Mouse (Mus musculus): ENCODE measurements around the gene Cadps2. TPM values are rescaled to one million over a fixed set of nuclear protein-coding genes. Genes with fewer than 3 reads are reported as not detected.

Cadps2 gene
- total and polyA plus RNA-seq, 3 experiments: not detected

GRCm38 (mm10) chr6:23260738-23261050 is 578.5 kb downstream of the Cadps2 start:
- in situ Hi-C loops (cut with MboI; ENCODE audit: low pct_ligation_motif_present, low pct_unique_long_range_greater_than_20kb, low sequenced_read_pairs): no loop called here

GRCm38 (mm10) chr6:23260016-23260737 is 579.0 kb downstream of the Cadps2 start:
- TF ChIP-seq MEF2A (IDR thresholded peaks at IDR 0.05; ENCODE audit: borderline replicate concordance, low read depth, low read length) (no peak), SIN3A (IDR thresholded peaks at IDR 0.05; ENCODE audit: low read length) (no peak)
- no peak overlapping the region for H3K4me2 ChIP-seq (ENCODE audit: insufficient read depth, low read depth, poor library complexity, severe bottlenecking)
- H3K9me3 ChIP-seq (replicated peaks; ENCODE audit: low read length): no peaks in the 10 kb centered on the region
- H3K36me3 ChIP-seq (replicated peaks in 1 of 2; ENCODE audit: control insufficient read depth in 1 of 2, insufficient read depth in 1 of 2, low read length in 1 of 2): no peaks in the 10 kb centered on the region
- in situ Hi-C loops (cut with MboI; ENCODE audit: low pct_ligation_motif_present, low pct_unique_long_range_greater_than_20kb, low sequenced_read_pairs): no loop called here
- dilution Hi-C loops (cut with MboI; ENCODE audit: extremely low pct_ligation_motif_present, extremely low pct_unique_long_range_greater_than_20kb, low sequenced_read_pairs): no loop called here
- no peaks in the 10 kb centered on the region for H3K27me3 ChIP-seq (replicated peaks)
- no peak overlapping the region for H3K27ac ChIP-seq (ENCODE audit: insufficient read depth, low read depth)
- no peaks in the 10 kb centered on the region for H3K4me1 ChIP-seq (ENCODE audit: control insufficient read depth in 1 of 2, insufficient read depth in 2 of 2)
- no peak for DNase-seq (ENCODE audit: extremely low read depth)
- H3K4me3 ChIP-seq (replicated peaks in 1 of 3; ENCODE audit: low read depth in 2 of 3, low read length in 2 of 3, poor library complexity in 1 of 3): no peak overlapping the region
- no peak overlapping the region for H3K9ac ChIP-seq (ENCODE audit: insufficient read depth, low read depth)
- H3K79me2 ChIP-seq (replicated peaks; ENCODE audit: control insufficient read depth, extremely low read depth, insufficient read depth, poor library complexity, severe bottlenecking): no peaks in the 10 kb centered on the region

More at GRCm38 (mm10) chr6:23260738-23261050, 578.5 kb downstream of the Cadps2 start:
- dilution Hi-C loops (cut with MboI; ENCODE audit: extremely low pct_ligation_motif_present, extremely low pct_unique_long_range_greater_than_20kb, low sequenced_read_pairs): no loop called here
- Histone ChIP-seq H3K4me1 (ENCODE audit: control insufficient read depth in 1 of 2, insufficient read depth in 2 of 2) (no peaks in the 10 kb centered on the region), H3K36me3 (replicated peaks in 1 of 2; ENCODE audit: control insufficient read depth in 1 of 2, insufficient read depth in 1 of 2, low read length in 1 of 2) (no peaks in the 10 kb centered on the region), H3K9ac (ENCODE audit: insufficient read depth, low read depth) (no peak overlapping the region), H3K4me2 (ENCODE audit: insufficient read depth, low read depth, poor library complexity, severe bottlenecking) (no peak overlapping the region), H3K4me3 (replicated peaks in 1 of 3; ENCODE audit: low read depth in 2 of 3, low read length in 2 of 3, poor library complexity in 1 of 3) (no peak overlapping the region), H3K27me3 (replicated peaks) (no peaks in the 10 kb centered on the region), H3K79me2 (replicated peaks; ENCODE audit: control insufficient read depth, extremely low read depth, insufficient read depth, poor library complexity, severe bottlenecking) (no peaks in the 10 kb centered on the region), H3K27ac (ENCODE audit: insufficient read depth, low read depth) (no peak overlapping the region), H3K9me3 (replicated peaks; ENCODE audit: low read length) (no peaks in the 10 kb centered on the region)
- DNase-seq (ENCODE audit: extremely low read depth): no peak
- TF ChIP-seq POLR2AphosphoS2 (IDR thresholded peaks at IDR 0.05; ENCODE audit: low read depth, low read length): no peak
- TF ChIP-seq SIN3A (IDR thresholded peaks at IDR 0.05; ENCODE audit: low read length): no peak
- TF ChIP-seq EP300 (IDR thresholded peaks at IDR 0.05; ENCODE audit: low read length): no peak
- TF ChIP-seq MYC (IDR thresholded peaks at IDR 0.05; ENCODE audit: low read depth, low read length): no peak
- no peak for TF ChIP-seq IRF4 (IDR thresholded peaks at IDR 0.05; ENCODE audit: low read depth, low read length)
- TF ChIP-seq ELF1 (IDR thresholded peaks at IDR 0.05; ENCODE audit: low read depth, low read length): no peak
- no peak for TF ChIP-seq MAX (IDR thresholded peaks at IDR 0.05; ENCODE audit: low read length)
- TF ChIP-seq RAD21 (IDR thresholded peaks at IDR 0.05; ENCODE audit: low read depth, low read length): no peak
- TF ChIP-seq CHD2 (IDR thresholded peaks at IDR 0.05; ENCODE audit: low read length): no peak
- no peak for TF ChIP-seq KAT2A (IDR thresholded peaks at IDR 0.05; ENCODE audit: insufficient replicate concordance, low read length)
- no peak for TF ChIP-seq ZNF384 (IDR thresholded peaks at IDR 0.05; ENCODE audit: low read depth, low read length)
- TF ChIP-seq USF2 (conservative IDR thresholded peaks at IDR 0.05; ENCODE audit: low read depth, low read length): no peak
- no peak for TF ChIP-seq SMC3 (IDR thresholded peaks at IDR 0.05; ENCODE audit: low read depth, low read length)
- TF ChIP-seq NRF1 (IDR thresholded peaks at IDR 0.05; ENCODE audit: low read depth, low read length): no peak
- no peak for TF ChIP-seq MAZ (IDR thresholded peaks at IDR 0.05; ENCODE audit: low read depth, low read length)
- TF ChIP-seq MEF2A (IDR thresholded peaks at IDR 0.05; ENCODE audit: borderline replicate concordance, low read depth, low read length): no peak
- TF ChIP-seq NELFE (IDR thresholded peaks at IDR 0.05; ENCODE audit: low read depth, low read length): no peak
- no peak for TF ChIP-seq JUN (IDR thresholded peaks at IDR 0.05; ENCODE audit: insufficient read depth, low read depth, low read length)
- TF ChIP-seq TCF12 (IDR thresholded peaks at IDR 0.05; ENCODE audit: low read depth, low read length): no peak
- no peak for TF ChIP-seq CTCF (conservative IDR thresholded peaks at IDR 0.05 in 1 of 2, IDR thresholded peaks at IDR 0.05 in 1 of 2; ENCODE audit: low read depth in 2 of 2, low read length in 2 of 2)

All from CH12.LX (cell line).